Mouse (Mus musculus): ENCODE data around the gene Fibp.

DNA sequence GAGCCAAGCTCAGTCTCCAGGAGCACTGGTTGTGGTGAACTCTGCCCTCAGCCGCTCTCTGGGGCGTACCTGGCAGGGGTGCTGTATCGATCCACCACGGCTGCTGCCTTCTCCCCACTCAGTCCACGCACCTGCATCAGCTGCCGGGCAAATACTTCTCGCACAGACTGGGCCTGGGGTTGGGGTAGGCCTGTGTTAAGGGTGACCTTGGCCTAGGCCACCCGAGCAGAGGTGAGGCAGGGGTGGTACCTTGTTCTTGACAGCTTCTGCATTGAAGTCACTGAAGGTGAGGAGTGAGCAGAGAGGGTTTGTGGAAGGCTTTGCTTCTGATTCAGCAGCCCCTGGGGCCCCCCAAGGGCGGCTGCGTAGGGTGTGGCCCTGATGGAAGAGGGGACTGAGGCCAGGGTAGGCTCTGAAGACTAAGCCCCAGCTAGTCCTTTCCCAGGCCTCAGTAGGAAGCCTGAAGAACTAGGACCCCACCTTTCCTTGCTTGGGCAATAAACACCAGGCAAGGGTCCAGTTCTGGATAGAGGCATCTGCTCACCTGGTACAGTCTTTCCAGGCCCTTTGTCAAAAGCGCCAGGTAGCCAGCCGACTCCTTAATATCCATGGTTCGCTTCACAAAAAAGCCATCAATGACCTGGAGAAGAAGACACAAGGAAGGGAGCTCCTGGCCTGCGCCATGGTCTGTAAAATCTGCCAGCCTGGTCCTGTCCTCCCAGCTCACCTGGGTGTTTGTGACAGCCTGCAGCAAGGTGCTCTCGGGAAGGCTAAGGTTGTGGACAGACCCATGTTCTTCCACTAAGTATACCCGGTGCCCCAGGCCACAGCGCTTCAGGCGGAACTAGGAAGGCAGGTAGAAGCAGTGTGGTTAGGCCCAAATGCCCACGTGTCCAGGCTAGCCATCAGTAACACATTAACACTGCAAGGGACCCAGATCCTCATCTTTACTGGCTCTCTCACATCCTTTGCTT is 23.3 kb downstream of the Fibp start:
- TF ChIP-seq TAL1 (IDR thresholded peaks at IDR 0.05; ENCODE audit: low read length) (no peak), GATA1 (IDR thresholded peaks at IDR 0.05; ENCODE audit: low read length) (no peak)

All from erythroblast, embryonic 14.5 days (primary cell).